Mouse (Mus musculus): ENCODE measurements around the gene Dctpp1.

DNA sequence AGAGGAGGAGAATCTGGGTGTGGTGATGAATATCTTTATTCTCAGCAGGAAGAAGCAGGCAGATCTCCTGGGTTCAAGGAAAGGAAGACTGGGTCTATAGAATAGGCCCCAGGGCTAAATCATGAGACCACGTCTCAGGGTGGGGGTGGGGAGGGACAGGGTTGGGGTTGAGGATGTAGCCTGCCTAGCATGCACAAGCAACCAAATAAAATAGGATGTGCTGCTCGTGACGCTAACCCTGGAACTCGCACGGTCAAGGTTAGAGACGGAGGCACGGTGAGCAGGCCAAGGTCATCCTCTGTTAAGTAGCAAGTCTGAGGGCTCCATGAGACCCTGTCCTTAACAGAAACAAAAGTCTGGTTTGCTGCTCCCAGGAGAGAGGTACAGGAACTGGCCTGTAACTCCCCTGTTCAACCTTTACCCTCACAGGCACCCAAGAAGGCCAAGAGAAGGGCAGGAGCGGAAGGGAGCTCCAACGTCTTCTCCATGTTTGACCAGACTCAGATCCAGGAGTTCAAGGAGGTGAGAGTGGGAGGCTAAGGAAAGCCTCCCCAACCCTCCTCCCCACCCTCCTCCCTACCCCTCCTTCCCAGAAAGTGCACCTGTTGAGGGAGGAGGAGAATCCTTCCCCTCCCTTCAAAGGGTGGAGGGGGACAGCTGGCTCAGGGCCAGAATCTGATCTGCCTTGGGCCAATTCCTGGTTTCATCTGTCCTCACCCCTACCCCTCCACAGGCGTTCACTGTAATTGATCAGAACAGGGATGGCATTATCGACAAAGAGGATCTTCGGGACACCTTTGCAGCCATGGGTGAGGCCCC, 47.9 kb downstream of the Dctpp1 start:
- TF ChIP-seq CTCF (IDR thresholded peaks at IDR 0.05; ENCODE audit: low read depth): no peak
- no peak for TF ChIP-seq EP300 (IDR thresholded peaks at IDR 0.05; ENCODE audit: low read depth)
